Mouse (Mus musculus) heart, embryonic 16.5 days (tissue): ENCODE data around the gene Htra2. TPM values are rescaled to one million over a fixed set of nuclear protein-coding genes. Genes with fewer than 3 reads are reported as not detected.

ENCODE experiments used
- ATAC-seq: fragments of 200-750 bp; cut with Nextera tagmentation; replicated peaks from 2 replicates; pipeline ENCODE4 v1.8.0; 2017; ENCODE audit warnings: moderate number of reproducible peaks; ENCODE audit not compliant: insufficient read depth, low FRiP score; ENCODE audit errors: extremely low read depth
- H3K27ac ChIP-seq: fragments of 300-500 bp; sonication (generic); 2 replicates; pipeline ENCODE4 v1.5.1; 2014; ENCODE audit warnings: mild to moderate bottlenecking, low read length, control low read depth, moderate library complexity
- H3K27me3 ChIP-seq: fragments of 300-500 bp; sonication (generic); 2 replicates; pipeline ENCODE4 v1.6.1; 2014; ENCODE audit warnings: low read length, mixed read lengths; ENCODE audit not compliant: control insufficient read depth, insufficient read depth
- H3K36me3 ChIP-seq: fragments of 300-500 bp; sonication (generic); 2 replicates; pipeline ENCODE4 v1.6.1; 2014; ENCODE audit not compliant: control insufficient read depth, insufficient read depth
- H3K4me1 ChIP-seq: fragments of 300-500 bp; sonication (generic); 2 replicates; pipeline ENCODE4 v1.6.1; 2014; ENCODE audit warnings: low read length, mixed read lengths; ENCODE audit not compliant: control insufficient read depth, insufficient read depth
- H3K4me2 ChIP-seq: fragments of 300-500 bp; sonication (generic); 2 replicates; pipeline ENCODE4 v1.6.1; 2014; ENCODE audit warnings: low read depth, mild to moderate bottlenecking, control low read depth, low read length
- H3K4me3 ChIP-seq: fragments of 300-500 bp; sonication (generic); 2 replicates; pipeline ENCODE4 v1.5.1; 2014; ENCODE audit warnings: mild to moderate bottlenecking, control low read depth, low read length
- H3K9ac ChIP-seq: fragments of 300-500 bp; sonication (generic); 2 replicates; pipeline ENCODE4 v1.6.1; 2014; ENCODE audit warnings: low read length, control low read depth
- H3K9me3 ChIP-seq: fragments of 300-500 bp; sonication (generic); replicated peaks from 2 replicates; pipeline ENCODE4 v1.6.1; 2016; ENCODE audit warnings: low read length; ENCODE audit not compliant: control insufficient read depth
- WGBS: fragments of 180-500 bp; shearing (Covaris S2); extraction: QIAGEN DNeasy Blood & Tissue Kit; methylation state at CpG from one replicate; pipeline ENCODE4 v1.1.7; 2014; 5-methylcytosine and 5-hydroxymethylcytosine counted together
- polyA plus RNA-seq: library from polyadenylated mRNA; unstranded; fragments of >200 nt; fragmentation: Nextera tagmentation; extraction: Ambion mirVana; gene quantifications from 2 replicates; pipeline ENCODE4 v1.2.1, GENCODE M21; 2015

Htra2 gene
- polyA plus RNA-seq, 1 experiment from 2014 or later, result 81.8 TPM

DNA sequence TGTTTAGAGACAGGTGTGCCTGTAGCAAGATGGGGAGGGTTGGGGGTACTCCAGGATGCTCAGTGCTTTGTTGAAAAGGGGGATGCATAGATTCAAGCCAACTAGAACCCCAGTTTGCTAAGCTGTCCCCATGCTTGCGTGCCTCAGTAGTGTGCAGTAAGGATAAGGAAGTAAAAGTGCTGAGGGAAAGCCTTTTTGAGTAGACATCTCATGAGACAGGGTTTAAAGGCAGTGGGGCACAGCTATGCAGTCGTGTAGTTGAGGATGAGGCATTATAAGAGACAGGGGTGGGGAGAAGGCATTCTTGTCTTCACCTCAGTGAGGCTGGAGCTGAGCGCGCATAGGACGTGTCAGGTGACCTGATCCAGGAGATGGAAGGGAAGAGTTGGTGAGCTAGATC lies 14.5 kb downstream of the Htra2 start:
- H3K4me3 ChIP-seq, result no peak overlapping the region
- no peak overlapping the region for H3K27ac ChIP-seq
- no peaks in the 10 kb centered on the region for H3K27me3 ChIP-seq
- H3K4me1 ChIP-seq, result peaks cover 9% of the 10 kb centered on the region
- no peaks in the 10 kb centered on the region for H3K9me3 ChIP-seq
- no peak overlapping the region for H3K9ac ChIP-seq
- no peaks in the 10 kb centered on the region for H3K36me3 ChIP-seq
- H3K4me2 ChIP-seq, result no peak overlapping the region
- no peak for ATAC-seq
- WGBS, result 78% methylated on average over 5 of the region's 5 CpGs

DNA sequence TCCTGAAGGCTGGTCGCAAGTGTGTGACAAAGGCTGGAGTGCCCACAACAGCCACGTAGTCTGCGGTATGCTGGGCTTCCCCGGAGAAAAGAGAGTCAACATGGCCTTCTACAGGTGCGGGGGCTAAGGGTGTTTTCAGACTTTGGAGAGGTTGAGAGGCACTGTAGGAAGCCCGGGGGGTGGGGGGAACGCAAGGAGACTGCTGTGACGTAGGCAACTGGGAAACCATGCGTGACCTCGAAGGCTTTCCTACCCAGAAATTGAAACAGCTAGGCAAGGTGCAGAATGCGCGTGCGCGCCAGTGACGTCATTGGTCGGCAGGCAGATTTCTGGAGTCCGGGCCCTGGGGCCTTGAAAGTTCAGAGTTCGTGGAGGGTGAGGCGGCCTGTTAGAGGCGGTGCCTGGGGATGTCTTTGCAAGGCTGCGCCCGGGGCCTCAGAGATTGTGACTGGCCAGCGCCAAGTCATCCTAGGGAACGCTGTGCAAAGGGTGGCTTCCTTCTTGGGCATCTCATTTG lies 16.5 kb downstream of the Htra2 start:
- Histone ChIP-seq H3K4me3 (peak overlapping the region; percentile 39), H3K36me3 (no peaks in the 10 kb centered on the region), H3K4me1 (peaks cover 4% of the 10 kb centered on the region; the same call in 1 of the 2 replicates), H3K4me2 (peak overlapping the region; percentile 66), H3K9me3 (no peaks in the 10 kb centered on the region), H3K27ac (no peak overlapping the region), H3K27me3 (no peaks in the 10 kb centered on the region), H3K9ac (peak overlapping the region; percentile 41)
- 17% methylated on average over 24 of the region's 24 CpGs for WGBS
- ATAC-seq, result 0 out of 2 replicates have a peak, but pooled peaks have one; percentile 12

DNA sequence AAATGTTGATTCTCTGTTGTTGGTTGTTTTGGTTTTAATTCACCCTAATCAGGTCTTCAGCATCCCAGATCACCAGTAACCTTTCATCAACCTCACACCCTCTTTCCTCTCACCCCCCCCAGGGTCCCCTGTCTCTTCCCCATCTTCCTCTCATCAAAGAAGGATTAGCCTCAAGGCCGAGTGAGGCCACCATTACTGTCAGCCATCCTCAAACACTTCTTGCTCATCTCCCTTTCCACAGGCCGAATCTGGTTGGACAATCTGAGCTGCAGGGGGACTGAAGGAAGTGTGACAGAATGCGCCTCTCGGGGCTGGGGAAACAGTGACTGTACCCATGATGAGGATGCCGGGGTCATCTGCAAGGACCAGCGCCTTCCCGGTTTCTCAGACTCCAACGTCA lies 17.9 kb downstream of the Htra2 start:
- no peaks in the 10 kb centered on the region for H3K36me3 ChIP-seq
- 74% methylated on average over 8 of the region's 8 CpGs for WGBS
- H3K9ac ChIP-seq, result no peak overlapping the region
- no peak overlapping the region for H3K4me2 ChIP-seq
- peaks cover 10% of the 10 kb centered on the region for H3K4me1 ChIP-seq
- H3K27ac ChIP-seq, result no peak overlapping the region
- ATAC-seq, result no peak
- H3K27me3 ChIP-seq, result peaks cover under 1% of the 10 kb centered on the region; the same call in 1 of the 2 replicates
- no peak overlapping the region for H3K4me3 ChIP-seq
- no peaks in the 10 kb centered on the region for H3K9me3 ChIP-seq

DNA sequence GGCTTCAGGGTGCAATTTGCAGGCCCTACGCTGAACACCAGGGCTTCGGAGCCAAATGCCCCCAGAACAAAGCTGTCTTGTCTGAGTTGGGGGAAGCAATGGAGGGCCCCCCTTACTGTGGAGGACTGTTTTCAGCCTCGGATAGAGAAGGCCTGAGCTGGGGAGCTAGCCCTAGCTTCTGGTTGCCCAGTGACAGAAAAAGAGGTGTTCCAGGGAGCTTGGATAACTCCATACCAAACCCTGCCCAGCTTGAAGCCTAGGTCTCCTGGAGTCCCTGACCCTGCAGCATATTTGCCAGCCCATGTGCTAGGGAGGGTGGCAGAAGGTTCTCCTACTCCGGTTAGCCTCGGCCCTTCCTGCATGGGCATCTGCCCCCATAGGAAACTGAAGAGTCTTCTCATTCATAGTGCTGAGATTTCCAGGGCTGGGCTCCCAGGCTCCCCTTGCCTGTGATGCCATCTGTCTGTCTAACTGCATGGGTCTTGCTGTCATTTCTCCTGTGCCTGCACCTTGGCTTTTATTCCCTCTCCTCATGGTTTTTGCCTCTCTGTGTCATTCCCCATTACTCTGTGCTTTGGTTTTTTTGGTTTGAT lies 20.5 kb downstream of the Htra2 start:
- 32% methylated on average over 5 of the region's 5 CpGs for WGBS

DNA sequence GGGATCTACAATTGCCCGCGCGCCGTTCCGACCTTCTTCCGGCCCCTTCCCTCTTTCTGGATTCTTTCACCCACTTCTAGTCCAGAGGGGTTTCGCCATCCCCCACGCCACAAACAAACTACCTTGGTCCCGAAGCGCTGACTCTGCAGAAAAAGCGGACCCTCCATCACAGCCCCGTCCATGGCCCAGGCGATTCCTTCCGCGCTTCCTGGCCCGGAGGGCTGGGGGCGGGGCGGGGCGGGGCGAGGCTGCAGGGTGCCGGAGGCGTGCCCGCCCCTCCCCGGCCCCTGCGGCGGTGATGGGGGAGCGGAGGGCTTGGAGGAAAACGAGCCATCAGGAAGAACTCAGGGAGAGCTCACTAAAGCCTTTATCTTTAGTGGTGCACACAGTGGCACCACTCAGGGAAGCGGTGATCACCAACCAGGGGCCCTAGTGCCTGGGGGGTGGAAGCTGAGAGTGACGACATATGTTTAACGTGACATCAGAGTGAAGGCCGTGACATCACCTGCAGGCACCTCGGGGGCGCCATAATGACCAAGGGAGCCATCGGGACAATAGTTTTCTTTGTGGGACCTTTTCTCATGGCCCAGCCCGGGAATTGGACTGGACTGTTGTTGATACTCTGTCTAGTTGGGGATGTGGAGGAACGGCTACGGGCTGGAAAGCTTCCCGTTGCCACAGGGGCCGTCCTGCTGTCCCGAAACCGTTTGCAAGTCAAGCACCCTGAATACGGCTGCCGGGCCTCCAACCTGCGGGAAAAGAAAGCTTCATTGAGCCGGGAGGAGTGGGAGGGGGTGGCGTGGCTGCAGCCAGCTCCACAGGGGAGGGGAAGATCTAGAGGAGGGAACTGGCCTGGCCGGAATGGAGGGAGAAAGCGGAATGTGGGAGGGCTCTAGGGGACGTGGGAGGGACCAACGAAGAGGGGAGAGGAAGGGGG lies 21.6 kb downstream of the Htra2 start, which contains the start of the genes Dok1 and Loxl3:
Gene Dok1 (minus strand): TSS at position 223 of the 937 bp plus-strand sequence.
Gene Loxl3 (plus strand): TSS at position 925 of the 937 bp plus-strand sequence.
- Histone ChIP-seq H3K27me3 (peaks cover 10% of the 10 kb centered on the region; the same call in 1 of the 2 replicates), H3K27ac (peak within 1 kb of the TSS; percentile 82), H3K36me3 (no peaks in the 10 kb centered on the region), H3K4me1 (peaks cover 16% of the 10 kb centered on the region), H3K4me3 (peak within 1 kb of the TSS; percentile 73), H3K4me2 (peak within 1 kb of the TSS; percentile 86), H3K9me3 (no peaks in the 10 kb centered on the region), H3K9ac (peak within 1 kb of the TSS; percentile 67)
- peak; percentile 81 for ATAC-seq
- under 1% methylated on average over 51 of the region's 51 CpGs for WGBS

More for the DNA sequence above, 20.5 kb downstream of the Htra2 start:
- H3K4me1 ChIP-seq, result peaks cover 18% of the 10 kb centered on the region
- peak overlapping the region; percentile 86 for H3K4me2 ChIP-seq
- H3K4me3 ChIP-seq, result peak overlapping the region; percentile 73
- peak overlapping the region; percentile 67 for H3K9ac ChIP-seq
- H3K9me3 ChIP-seq, result no peaks in the 10 kb centered on the region
- peak overlapping the region; percentile 9; the same call in 1 of the 2 replicates for H3K27ac ChIP-seq
- peaks cover 9% of the 10 kb centered on the region; the same call in 1 of the 2 replicates for H3K27me3 ChIP-seq
- ATAC-seq, result no peak
- no peaks in the 10 kb centered on the region for H3K36me3 ChIP-seq

DNA sequence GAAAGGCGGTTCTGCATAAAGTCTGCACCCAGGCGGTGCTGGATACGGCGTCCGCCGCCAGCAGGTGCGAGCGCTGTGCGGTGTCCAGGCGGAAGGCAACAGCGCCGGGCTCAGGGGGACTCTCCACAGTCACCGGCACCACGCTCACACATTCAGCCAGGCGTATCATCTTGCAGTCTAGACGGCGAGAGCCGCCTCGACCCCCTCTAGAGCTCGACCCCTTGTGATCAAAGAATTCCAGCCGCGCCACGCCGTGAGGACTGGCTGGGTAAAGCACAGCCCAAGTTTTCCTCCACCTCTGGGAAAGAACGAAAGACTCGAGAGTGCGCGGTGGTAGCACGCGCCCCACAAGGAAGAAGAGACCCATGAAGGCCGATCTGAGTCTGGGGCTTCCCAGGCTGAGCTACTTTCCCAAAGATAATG lies 22.3 kb downstream of the Htra2 start:
- peaks cover 13% of the 10 kb centered on the region; the same call in 1 of the 2 replicates for H3K27me3 ChIP-seq

DNA sequence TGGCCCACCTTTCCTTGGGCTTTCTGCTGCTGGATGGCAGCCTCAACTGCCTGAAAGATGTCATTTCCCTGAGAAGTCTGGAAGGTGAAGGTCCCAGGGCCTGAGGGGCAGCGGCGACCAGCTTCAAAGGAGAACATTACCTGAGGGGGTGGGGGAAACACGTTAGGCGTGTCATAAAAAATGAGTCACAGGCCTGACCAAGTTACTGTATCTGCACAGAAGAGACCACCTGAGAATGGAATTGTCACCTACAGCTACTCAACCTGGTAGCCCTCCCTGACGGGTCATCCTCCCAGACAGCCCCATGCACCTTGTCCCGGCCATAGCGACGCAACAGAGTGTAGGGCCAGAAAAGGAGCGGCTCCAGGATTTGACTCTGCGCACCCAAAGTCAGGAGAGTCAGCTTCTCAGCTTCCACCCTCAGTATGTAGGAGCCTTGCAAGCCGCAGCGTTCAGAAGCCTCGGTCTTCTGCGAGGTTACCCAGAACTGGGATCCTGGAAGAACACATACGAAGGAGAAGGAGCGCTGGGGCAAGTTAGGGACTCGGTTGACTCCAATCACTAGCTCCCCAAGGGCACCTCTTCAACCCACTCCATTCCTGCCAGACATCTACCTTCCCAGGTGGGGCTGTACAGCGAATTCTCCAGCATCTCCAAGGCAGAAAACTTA lies 23.0 kb downstream of the Htra2 start:
- H3K4me3 ChIP-seq, result peak overlapping the region; percentile 73
- ATAC-seq, result no peak
- H3K9me3 ChIP-seq, result no peaks in the 10 kb centered on the region
- no peak overlapping the region for H3K27ac ChIP-seq
- no peaks in the 10 kb centered on the region for H3K36me3 ChIP-seq
- WGBS, result 53% methylated on average over 18 of the region's 18 CpGs
- peak overlapping the region; percentile 67 for H3K9ac ChIP-seq
- H3K27me3 ChIP-seq, result peaks cover 13% of the 10 kb centered on the region; the same call in 1 of the 2 replicates
- H3K4me1 ChIP-seq, result peaks cover 23% of the 10 kb centered on the region
- H3K4me2 ChIP-seq, result peak overlapping the region; percentile 86

More for the DNA sequence above, 22.3 kb downstream of the Htra2 start:
- Histone ChIP-seq H3K4me1 (peaks cover 19% of the 10 kb centered on the region), H3K9ac (peak overlapping the region; percentile 67), H3K36me3 (no peaks in the 10 kb centered on the region), H3K4me2 (peak overlapping the region; percentile 86), H3K27ac (peak overlapping the region; percentile 53), H3K9me3 (no peaks in the 10 kb centered on the region), H3K4me3 (peak overlapping the region; percentile 73)
- under 1% methylated on average over 31 of the region's 31 CpGs for WGBS
- peak; percentile 39 for ATAC-seq

DNA sequence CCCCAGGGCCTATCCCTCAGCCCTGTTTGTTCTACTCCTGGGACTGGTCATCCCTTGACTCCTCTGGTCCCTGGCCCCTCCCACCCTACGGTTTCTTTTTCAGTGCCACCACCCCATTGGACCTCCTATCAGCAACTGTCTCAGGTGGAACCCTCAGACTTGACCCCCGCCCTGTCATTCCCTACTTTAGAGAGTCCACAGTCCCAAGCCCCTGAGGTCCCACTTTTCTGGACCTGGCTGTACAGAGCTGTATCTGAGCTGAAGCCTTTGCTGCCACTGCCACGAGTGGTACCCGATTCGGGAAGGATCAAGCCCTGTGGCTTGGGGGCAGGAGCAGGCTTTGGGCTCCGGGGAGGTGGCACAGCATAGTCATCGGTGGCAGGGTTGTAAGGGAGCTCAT lies 24.0 kb downstream of the Htra2 start:
- Histone ChIP-seq H3K27ac (no peak overlapping the region), H3K4me2 (no peak overlapping the region), H3K4me3 (no peak overlapping the region), H3K27me3 (peaks cover 13% of the 10 kb centered on the region; the same call in 1 of the 2 replicates), H3K9ac (no peak overlapping the region), H3K4me1 (peaks cover 23% of the 10 kb centered on the region), H3K36me3 (no peaks in the 10 kb centered on the region), H3K9me3 (no peaks in the 10 kb centered on the region)
- ATAC-seq, result no peak
- WGBS, result 76% methylated on average over 7 of the region's 7 CpGs
